Mouse (Mus musculus): ENCODE data around the gene Pfn1.

Gene Pfn1

DNA sequence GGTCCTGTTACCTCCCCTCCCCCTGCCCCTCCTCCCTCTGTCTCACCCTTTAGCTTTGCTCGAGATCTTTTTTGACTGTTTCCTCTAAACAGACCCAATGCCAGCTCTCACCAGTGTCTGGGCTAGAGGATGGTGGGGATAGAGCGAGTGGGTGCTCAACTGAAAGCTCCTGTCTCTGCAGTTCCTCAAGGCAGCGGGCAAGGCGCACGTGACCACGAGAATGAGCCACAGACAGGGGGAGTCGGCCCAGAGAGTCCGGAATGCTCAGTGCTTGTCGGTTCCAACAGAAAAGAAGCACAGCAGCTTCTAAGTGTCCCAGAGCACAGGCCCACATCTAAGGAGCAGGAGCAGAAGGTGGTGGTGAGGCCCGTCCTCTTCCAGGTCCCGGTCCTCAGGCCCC lies 20.1 kb upstream of the Pfn1 start:
- DNase-seq (ENCODE audit: low spot score) = no peak

DNA sequence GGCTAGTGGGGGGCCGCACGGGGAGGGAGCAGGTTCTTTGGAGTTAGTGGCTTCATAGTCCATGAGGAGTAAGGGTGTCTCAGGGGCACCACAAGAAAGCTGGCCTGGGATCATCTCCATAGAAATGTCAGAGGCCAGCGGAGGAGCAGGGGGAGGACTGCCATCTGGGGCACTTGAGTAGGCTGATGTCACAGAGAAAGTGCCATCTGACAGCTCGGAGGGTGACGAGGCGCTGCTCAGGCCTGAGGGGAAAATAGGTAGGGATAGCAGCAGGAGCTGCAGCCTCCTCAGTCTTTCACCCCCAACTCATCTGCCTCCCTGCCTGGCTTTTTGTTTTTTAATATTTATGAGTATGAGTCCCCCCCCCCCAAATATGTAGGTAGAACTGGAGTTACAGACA lies 19.6 kb upstream of the Pfn1 start:
- DNase-seq (ENCODE audit: low spot score) = no peak

DNA sequence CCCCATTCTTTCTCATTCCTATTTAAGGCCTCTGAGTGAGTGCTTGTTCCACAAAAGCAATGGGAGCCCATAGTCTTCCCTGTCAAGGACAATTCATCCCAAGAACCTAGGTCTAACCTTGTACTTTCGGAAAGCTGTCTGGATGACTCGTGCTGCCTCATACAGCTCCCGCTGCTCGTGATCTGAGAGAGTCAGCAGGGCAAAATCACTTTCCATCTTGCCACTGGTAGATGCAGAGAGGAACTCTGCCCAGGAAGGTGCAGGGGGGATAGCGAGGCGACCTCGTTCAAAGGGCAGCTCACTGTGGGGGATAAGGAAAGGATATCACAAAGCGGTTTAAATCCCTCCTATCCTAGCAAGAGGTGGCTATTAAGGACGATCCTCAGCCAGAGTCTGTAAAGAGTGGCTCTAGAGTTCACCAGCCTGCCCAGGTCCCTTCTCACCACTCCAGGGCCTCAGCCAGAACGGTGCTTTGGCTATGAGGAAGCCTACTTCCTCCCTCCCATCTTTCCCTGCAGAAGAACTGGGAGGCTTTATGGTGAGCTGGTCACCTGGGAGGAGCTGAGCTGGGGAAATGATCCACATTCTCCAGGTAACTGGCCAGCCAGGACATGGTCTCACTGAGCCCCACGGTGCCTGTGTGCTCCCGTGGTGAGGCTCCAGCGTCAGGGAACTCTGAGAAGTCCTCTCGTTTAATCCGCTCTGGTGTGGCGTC lies 17.0 kb upstream of the Pfn1 start:
- DNase-seq (ENCODE audit: low spot score) = no peak

DNA sequence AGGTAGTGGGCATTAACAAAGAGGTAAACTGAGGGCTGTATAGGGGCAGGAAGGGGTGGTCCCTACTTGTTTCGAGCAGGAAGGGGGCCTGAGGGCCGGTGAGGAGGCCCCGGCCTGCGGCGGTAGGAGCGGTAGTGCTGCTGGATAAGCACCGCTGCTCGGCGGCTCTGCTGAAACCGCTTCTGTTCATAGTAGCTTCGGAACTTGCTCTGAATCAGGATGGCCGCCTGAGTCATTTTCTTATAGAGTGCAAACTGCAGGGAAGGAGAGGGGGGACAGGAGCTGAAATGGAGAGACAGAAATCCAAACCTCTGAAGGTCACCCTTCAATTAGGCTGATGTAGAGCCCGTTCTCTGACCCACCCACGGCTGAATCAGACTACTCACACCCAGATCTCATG lies 16.0 kb upstream of the Pfn1 start:
- DNase-seq (ENCODE audit: low spot score) = no peak

DNA sequence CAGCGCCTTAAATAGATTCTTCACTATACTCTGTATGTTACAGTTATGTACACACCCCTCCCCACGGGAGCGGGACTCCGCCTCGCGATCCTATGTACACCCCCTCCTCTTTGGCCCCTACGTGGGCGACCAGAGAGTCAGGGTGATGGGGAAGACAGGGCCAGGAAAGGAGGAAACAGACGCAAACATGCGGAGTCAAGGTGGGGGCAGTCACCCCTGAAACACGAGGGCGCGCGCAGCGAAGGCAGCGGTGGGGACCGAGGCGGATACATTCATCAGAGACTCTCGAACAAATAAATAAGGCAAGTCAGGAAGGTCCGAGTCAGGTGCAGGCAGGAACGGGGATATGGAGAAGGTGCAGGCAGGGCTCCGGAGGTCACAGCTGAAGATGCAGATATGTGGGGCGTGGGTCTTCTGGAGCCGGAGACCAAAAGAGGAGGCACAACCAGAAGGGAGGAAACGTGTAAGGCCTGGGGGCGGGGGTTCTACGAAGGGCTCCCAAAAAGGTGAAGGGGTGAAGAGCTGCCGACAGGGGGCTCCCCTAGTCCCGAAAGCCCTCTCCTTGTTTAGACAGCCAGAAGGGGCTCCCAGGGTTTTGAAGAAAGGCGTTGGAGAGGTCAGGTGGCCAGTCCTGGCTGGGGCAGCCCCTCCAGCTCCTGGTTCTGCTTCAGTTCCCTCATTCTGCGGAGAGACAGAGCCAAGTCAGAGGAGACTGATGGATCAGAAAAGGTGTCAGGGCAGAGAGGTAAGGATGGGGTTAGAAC lies 15.3 kb upstream of the Pfn1 start:
- DNase-seq (ENCODE audit: low spot score) = peak; percentile 81

DNA sequence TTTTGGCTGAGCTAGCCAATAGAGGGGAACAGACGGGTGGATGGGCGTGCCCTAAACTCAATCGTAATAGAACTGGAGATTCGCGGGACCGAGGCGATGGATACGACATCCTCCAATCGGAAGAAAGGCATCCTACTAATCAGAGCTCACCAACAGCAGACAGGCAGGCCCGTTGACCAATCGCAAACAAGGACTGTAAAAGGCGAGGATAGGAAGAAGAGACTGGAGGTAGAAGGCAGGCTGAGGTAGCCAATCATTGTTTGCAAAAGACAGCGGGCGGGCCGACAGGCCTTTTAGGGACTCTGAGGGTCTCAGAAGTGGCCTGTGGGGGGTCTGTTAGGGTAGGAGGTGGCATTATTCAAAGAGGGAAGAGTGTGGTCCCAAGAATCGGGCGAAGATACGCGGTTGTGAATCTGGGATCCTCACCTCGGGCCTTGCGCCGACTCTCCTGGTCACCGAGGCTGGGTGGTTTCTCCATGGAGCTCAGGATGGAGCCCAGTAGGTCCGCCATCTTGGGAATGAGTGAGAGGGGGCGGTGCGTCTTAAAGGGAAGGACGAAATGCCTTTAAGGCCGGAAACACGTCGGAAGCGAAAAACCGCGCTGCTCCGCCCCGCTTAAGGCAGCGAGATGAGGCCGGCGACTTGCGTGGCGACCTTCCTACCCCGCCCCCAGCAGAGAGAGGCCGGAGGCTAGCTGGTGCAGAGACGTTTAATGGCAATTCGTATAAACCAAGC lies 14.5 kb upstream of the Pfn1 start, which contains the start of gene Spag7:
Gene Spag7 (minus strand): TSS at position 646 of the 735 bp plus-strand sequence.
- DNase-seq (ENCODE audit: low spot score) = peak; percentile 98

DNA sequence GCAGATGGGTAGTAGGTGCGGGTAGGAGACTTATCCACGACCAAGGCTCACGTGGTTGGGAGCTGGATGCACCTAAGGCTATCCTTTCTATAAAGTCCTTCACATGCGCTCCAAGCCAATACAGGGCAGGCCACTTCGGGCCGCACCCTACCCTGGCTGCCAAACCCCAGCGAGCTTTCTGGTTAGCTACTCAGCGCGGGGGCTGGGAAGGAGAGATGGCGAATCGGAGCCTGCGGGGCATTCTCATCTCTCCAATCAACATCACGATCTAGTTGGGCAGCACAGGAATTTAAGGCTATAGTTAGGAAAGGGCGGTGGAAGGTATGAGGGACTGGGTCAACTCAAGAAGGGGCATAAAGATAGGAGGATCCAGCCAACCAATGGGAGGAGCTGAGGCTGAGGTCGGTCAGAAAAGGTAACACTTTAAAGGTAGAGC lies 13.9 kb upstream of the Pfn1 start:
- no peak for DNase-seq (ENCODE audit: low spot score)

DNA sequence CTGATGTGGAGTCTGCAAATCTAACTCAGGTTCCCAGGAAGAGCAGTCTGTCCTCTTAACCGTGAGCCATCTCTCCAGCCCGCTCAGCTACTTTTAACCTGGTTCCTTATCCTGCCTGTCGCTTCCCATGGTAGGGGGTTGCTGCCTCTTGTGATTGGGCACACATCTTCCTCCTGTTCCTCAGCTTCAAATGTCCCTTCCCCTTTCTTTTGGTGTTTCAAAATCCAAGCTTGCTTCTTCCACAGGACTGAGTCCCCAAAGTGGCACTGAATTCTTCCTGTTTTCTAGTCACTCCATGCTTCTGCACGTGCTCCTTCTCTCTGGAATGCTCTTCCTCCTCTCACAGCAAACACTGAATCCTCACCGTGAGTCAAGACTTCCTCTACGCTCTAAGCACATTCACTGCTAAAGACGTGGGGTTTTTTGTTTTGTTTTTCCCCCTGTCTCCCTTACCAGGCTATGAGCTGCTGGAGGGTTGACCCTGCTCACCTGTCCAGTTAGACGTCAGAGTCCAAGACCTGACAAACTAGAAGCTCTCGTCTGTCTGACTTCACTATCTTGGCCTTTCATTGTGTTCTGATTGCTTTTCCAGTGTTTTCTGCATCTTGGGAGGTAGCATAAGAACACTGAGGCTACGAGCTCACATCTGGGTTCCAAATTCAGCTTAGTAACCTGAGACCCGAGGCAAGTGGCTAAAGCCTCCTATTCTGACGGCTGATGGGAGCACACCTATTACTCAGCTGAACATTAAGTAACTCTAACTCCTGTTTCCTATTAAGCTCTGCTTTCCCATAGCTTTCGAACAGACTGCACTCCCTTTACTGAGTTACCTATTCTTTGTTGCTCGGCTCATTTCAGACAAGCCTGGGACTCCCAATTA lies 13.1 kb upstream of the Pfn1 start:
- DNase-seq (ENCODE audit: low spot score) = no peak

DNA sequence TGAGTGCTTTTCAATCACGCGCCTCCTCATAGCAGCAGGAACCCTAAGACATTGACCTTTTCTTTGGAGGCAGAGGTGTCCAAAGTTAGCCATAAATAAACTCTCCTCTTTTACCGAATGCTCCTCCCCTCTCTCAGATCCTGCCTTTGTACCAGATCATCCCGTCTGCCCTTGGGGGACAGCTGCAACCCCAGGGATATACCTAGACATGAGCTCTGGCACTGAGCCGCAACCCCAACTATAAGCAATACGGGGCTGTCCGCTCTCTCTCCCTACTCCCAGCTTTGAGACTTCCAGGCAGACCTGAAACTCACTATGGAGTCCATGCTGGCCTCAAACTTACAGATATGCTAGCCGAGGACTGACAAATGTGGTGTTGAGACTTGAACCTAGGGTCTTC lies 12.2 kb upstream of the Pfn1 start:
- no peak for DNase-seq (ENCODE audit: low spot score)

DNA sequence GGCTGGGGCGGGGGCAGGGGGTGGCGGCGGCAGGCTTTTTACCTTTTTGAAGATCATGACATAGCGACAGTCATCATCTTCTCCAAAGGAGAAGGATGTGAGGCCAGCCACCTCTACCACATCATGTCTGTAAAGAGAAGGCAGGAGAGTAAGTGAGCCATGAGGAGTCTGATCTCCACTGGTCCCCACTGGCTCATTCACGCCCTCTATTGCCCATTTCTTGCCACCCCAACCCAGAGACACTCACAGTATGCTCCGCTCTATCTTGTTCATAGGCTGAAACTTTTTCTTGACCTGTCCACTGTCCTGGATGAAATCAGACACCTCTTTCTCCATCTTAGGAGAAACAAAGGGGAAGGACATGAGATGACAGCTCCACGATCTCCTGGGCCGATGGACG lies 10.3 kb upstream of the Pfn1 start:
- no peak for DNase-seq (ENCODE audit: low spot score)

DNA sequence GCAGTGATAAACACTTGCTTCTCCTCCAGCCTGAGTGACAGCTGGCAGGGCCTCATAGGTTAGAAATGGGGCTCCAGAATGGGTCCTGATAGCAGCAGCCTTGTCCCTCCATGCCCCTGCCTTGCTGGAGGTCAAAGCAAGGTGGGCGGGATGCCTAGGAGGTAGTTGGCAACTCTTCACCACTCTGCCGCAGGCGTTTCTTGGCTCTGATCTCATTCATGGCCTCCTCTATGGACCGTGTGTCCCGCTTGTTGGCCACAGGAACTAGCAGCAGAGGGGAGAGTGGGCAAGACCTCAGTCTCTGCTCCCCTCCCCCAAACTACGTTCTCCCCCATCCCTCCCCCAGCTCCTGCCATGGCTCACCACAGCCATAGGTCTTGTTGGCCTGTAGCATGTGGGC lies 9.5 kb upstream of the Pfn1 start:
- DNase-seq (ENCODE audit: low spot score) = no peak

DNA sequence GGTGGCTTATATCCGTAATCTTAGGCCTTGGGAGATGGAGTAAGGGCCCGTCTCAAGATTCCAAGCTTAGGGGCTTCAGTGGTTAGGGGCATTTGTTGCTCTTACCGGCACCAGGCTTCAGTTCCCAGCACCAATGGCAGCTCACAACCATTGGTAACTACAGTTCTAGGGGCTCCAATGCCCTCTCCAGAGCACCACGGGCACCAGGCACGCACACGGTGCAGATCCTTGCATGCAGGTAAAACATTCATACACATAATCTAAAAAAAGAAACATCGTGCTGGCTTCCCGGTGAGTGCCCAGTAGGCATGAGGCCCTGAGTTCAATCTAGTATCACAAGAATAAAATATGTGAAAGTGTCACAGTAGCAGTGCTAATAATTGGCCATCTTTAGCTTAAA lies 8.7 kb upstream of the Pfn1 start:
- no peak for DNase-seq (ENCODE audit: low spot score)

DNA sequence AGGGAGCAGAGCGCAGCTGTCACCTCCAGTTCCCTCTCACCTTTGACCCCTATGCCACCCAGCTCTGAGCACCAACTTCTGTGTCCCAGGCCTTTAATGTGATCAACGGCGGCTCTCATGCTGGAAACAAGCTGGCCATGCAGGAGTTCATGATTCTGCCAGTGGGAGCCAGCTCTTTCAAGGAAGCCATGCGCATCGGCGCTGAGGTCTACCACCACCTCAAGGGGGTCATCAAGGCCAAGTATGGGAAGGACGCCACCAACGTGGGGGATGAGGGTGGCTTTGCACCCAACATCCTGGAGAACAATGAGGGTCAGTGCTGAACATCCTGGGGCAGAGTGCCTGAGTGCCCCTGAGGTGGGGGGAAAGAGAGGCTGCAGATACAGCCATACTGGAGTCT lies 6.1 kb upstream of the Pfn1 start:
- DNase-seq (ENCODE audit: low spot score) = no peak

DNA sequence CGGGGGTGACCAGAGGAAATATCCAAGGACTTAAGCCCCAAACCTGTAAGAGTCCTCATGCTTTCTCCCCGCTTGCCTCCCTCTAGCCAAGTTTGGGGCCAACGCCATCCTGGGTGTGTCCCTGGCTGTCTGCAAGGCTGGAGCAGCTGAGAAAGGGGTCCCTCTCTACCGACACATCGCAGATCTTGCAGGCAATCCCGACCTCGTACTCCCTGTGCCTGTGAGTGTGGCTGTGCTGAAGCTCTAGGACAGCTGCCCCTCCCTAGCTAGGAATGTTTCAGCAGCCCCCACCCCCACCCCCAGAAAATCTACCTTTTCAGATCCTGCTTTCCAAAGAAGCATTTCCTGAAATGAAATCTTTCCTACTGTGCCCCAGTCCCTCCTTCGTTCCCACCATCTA lies 4.5 kb upstream of the Pfn1 start:
- DNase-seq (ENCODE audit: low spot score) = no peak

DNA sequence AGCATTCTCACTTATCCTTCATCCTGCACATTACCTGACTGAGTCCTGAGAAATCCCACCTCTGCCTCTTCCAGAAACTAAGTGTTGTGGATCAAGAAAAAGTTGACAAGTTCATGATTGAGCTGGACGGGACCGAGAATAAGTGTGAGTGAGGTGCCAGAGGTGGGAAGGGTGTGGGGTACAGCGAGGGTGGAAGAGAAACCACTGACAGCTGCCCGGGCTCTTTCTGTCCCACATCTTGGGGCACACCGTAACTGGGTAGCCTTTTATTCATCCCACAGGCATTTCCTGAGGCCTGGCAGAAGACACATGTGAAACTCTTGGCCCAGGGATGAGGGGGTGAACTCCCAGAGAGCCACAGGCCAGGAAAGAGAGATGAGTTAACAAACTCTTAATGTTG lies 4.1 kb upstream of the Pfn1 start:
- DNase-seq (ENCODE audit: low spot score) = no peak

DNA sequence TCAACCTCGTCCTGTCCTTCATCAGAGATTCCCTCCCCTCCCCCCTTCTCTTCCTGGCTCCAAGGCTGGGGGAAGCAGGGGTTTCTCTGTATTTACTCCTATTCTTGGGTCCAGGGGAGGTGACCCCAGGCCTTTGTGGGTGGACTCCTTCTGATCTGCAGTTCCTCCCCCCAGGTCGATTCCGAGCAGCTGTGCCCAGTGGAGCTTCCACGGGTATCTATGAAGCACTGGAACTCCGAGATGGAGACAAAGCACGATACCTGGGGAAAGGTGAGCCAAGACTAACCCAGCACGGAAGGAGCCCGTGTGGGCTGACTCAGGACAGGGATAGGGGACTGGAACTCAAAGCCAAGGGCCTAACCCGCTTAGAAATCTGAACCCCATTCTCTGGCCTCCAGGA lies 3.5 kb upstream of the Pfn1 start:
- DNase-seq (ENCODE audit: low spot score) = no peak

DNA sequence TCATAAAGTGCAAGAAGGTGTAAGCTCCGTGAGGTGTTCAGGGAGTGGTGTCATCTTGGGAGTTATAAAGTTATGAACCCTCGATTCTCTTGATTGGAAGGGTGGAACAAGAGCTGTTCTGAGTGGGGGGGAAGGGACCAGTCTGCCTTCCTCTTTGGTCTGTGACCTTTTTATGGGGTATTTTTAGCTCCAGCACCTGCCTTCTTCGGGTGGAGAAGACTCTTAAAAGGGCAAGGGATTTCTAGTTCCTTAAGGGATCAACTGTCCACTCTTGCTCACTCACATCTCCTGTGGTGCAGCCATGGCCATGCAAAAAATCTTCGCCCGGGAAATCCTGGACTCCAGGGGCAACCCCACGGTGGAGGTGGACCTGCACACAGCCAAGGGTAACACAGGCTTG lies 3.1 kb upstream of the Pfn1 start:
- no peak for DNase-seq (ENCODE audit: low spot score)

DNA sequence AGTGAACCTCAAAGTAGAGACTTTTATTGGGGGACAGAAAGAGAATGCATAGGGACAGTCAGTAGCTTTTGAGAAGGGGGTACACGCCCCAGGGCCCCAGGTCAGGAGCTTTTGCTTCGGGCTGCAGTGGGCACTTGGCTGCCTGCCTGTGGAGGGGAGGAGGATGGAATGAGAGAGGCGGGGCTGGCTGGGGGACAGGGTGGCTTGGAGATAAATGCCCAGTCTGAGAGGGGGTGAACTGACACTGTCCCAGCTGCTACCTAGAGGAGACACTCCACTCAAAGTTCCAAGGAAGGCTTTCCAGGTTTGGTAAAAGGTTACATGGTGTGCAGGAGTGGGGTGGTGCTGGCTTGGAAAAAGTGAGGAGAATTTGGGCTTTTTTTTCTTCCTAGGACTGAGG lies 2.5 kb upstream of the Pfn1 start, which contains the start of gene Eno3:
Gene Eno3 (plus strand): TSS at position 239 of the 400 bp plus-strand sequence.
- DNase-seq (ENCODE audit: low spot score) = no peak

DNA sequence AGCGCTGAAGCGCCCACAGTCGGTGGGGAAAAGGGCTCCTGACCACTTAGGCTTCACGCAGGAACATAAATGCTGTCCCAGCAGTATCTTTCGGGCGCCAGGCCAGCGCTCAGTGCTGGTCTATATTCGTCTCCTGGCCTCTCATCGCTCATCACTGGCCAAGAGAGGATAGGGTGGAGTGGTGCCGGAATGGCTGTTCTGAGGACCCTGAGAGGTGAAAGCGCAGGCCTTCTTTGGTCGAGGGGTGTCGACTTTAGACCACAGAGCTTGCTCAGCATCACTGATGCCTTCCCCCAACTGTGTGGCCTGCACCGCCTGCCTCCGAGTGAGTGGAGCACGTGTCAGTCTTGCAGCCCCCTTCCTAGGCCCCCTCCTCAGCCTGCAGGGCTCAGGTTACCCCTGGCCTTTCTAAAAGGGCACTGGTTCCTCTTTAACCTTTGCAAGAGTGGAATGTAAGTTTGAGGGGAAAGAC lies 2.0 kb upstream of the Pfn1 start:
- peak; percentile 45 for DNase-seq (ENCODE audit: low spot score)

DNA sequence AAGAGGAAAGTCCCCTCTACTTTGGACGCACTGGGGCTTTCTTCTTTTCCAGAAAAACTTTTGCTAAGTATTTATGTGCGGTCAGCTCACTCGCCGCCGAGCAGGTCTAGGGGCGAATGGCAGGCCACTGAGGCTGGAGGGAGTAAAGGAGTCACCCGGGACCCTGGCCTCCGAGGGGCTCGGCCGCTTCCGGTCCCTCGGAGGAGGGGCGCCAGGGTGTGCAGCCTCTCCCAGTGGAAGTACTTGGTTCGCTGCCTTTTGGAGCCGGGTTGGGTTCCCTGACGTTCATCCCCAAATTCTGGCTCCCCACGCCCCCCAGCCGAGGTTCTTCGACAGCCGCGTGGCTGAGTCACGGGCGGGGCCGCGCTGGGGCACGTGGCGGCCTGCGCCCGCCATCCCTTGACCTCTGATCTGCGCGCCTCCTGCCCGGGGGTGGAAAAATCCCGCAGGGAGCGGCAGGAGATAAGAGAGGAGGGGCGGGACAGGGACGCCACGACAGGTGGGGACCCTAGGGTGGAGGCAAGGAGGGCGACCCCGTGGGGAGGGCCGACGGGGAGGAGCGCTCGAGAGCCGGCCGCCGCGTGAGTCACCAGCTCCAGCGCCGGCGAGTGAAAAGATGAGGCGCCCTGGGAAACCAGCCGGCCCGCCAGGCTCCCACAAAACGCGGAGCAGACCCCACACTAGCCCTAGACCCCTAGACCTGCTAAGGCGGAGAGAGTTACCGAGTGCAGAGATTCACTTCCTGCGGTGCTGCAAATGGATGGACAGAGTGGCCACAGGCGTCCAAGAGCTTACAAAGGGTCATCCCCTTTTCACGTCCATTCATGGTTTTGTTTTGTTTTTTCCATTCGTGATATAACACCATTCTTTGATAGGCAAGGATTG lies 1.4 kb upstream of the Pfn1 start:
- peak; percentile 60 for DNase-seq (ENCODE audit: low spot score)

Measured in MN1 (cell line).